Mouse (Mus musculus) gastrocnemius, adult 18-20 months (tissue): ENCODE measurements around the gene Mbnl3. TPM values are rescaled to one million over a fixed set of nuclear protein-coding genes. Genes with fewer than 3 reads are reported as not detected.
A peak's percentile ranks its signal among the peaks of the same experiment; 100 is the strongest.

Experiments
- DNase-seq: peaks from one replicate; pipeline ENCODE4 v3.0.0; 2021; ENCODE audit warnings: low spot score
- long read RNA-seq, 2 experiments: library from polyadenylated mRNA; stranded (forward); transcript quantifications; one replicate each; pipeline ENCODE4 v2.0.0; 2021
- total RNA-seq, 2 experiments: library from RNA; stranded (reverse); gene quantifications; 2 replicates each; pipeline ENCODE4 v1.2.3; 2021

Mbnl3 gene
- under 1 TPM; 0.09 to 0.27 TPM for total RNA-seq
- long read RNA-seq, experiment 1 = 0 reads
- long read RNA-seq, experiment 2 = 0 reads

DNA sequence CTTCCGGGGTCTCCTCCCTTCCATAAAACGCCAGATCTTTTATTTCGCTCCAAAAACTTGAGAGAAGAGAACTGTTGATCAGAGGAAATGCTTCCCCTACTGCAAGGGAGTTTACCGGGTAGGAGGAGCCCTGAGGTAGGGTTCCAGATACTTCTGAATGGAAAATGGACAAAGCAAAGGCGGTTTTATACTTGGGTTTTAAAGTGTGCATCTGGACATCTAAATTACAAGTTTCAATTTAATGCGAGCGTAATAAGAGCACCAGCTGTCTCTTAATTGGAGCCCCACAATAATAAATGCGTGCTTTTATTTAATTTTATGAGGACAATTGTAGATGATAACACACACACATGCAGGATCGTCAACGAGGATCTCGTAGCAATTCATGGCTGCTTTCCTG lies at the start of gene Mbnl3:
Mbnl3 (minus strand) TSS at position 101 of the 400 bp plus-strand sequence.
- DNase-seq = no peak

DNA sequence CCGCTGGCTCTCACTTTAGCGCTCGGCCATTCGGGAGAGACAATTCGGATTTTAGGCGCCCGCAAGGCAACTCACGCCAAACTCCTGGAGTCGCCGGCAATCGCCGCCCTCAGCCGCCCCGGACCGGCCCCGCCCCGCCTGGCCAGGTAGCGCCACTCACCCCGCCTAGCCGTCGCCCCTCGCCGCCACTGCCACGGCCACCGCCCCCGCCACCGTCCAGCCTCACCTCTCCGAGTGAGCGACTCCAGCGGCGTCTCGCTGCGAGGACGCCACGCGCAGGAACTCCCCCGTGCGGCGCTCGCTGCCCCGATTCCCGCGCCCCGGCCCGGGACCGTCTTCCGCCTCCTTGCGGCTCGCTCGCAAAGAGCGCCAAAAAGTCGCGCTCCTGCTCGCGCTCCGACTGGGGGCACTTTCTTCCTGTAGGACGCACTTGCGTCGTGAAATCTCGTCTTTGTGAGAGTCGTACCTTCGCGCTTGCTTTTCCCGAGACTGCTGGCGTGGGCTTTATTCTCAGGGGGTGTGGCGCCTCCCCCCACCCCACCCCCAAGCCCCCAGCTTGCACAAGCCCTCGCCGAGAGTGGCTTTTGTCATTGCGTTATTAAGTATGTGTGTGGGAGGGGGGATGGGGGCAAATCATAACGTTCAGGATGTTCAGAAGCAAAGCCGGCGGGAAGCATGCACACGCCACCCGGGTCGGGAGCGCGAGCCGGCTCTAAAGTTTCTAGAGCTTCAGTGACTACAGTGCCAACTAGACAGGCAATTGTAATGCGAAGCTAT lies 596 bp downstream of the Mbnl3 start:
- peak; percentile 1 for DNase-seq

DNA sequence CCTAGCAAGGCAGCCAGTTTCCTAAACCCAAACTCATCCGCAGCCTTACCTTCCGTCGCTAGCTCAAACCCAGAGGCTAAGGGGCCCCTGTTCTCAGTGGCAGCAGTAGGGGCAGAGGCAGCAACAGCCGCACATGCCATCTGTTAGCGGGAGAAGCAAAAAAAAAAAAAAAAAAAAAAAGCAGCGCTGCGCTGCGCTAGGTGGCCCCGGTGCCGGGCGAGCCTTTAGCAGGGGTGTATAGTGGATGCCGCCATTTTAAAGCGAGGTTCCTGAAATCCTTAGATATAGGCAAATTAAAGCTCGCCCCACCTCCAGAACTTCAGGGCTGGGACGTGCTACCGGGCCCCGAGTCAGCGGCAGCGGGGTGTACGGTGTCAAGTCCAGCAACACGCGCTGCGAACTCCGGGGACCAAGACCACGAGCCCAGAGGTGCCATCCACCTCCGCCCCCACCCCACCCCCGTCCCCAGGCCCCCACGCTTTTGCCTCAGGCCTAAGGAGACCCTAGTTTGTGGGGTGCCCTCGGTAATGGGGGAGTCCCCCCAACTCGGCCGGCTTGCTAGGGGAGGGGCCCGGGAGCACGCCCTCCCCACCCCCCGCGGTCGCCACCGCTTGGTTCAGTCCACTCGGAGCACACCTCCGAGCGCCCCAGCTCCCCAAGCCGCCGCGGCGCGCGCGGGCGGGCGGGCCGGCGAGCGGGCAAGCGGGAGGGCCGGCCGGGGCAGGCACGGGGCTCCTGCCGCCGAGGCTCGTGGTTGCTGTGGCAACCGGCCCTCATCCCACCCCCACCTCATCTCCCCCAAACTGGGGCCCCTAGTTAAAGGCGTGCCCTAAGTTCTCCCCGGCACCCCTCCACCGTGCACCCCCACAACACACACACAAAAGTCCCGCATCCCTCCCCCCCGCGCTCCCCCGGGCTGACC lies 1.4 kb downstream of the Mbnl3 start:
- peak; percentile 1 for DNase-seq

DNA sequence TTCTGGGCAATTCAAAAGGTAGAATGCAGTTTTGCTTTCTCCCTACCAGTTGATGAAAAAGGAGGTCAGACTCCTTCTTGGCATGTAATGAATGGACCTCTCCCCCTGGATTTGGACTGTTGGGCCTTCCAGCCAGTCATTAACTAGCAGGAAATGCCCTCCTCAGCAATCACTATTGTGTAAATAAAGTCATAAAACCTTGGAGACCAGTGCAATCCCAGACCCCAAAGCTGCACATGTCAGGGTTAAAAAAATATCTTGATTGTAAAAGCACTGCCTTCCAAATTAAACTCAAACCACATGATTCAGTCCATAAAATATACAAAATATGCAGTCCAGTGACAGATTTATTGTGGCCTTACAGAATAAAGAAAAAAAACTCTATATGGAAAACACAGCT lies 9.3 kb downstream of the Mbnl3 start:
- DNase-seq = no peak

DNA sequence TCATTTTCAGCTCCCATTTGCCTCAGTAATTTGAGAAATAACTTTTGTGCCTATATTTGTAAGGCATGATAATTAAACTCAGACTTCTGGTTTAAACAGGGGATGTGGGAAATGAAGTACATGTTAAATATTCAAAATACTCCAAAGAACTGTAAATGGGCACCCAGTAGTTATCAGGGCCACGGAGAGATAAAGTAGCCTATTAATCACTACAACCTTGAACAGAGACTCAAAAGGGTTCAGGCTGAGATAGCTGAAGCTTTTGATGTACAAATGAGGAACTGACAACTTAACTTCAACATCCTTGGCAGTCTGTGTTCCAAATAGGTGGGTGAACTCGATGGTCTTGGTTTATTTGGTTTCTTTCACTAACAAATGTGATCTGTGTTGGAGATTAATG lies 34.4 kb downstream of the Mbnl3 start:
- no peak for DNase-seq

DNA sequence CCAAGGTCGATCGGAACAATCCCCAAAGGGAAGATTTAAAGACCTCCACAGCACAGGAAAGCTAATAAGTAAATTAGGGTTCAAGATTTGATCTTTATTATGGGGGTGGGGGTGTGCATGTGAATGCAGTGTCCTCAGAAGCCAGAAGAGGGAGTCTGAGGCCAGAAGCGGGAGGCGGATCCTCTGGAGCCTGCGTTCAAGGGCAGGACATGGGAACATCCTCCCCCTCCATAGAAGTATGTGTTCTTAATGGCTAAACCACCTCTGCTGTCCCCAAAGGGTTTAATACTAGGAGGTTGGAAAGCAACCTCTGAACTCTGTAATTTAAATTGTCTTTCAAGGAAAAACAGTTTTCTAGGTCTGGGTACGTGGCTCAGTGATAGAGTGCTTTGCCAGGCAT lies 34.9 kb downstream of the Mbnl3 start:
- DNase-seq = no peak

DNA sequence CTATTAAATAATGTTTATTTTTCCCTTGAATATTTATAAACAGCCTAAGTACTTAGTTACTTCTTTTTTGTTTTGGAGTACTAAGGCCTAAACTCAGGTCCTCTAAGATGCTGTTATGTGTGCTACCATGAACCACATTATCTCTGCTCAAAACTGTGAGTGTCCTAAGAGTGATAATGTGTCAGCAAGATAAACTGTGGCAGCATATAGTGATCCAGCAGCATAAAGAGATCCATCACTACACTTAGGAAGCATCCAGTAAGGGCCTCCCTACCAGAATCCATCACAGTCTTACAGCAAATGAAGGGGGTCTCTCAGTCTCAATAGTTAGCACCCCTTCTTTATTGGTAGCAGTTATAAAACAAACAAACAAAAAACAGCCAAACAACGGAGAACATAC lies 35.9 kb downstream of the Mbnl3 start:
- DNase-seq = no peak

DNA sequence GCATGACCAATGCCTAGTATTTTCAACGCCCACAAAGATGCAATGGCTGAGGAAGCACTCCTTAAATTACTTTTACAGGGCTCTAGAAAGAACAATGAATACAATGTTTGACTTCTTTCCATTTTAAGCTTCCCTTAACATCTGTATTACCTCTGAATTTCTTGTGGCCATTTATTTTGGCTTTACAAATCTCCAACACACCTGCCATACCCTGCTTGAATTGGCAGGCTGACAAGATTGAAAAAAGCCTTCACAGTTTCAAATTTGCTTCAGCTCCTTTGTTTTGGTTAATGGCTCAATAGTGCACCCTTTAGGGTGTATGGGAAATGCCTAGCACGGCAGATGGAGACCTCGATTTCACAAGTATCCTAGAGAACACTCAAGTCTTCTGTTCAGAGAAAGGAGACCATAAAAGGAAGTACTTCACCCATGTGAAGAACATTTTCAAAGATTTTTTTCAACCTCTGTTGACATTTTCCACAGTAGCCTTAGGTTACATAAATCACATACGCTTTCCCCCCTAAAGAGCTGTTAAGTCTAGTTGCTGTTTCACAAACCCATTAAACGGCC lies 36.8 kb downstream of the Mbnl3 start:
- DNase-seq = no peak

DNA sequence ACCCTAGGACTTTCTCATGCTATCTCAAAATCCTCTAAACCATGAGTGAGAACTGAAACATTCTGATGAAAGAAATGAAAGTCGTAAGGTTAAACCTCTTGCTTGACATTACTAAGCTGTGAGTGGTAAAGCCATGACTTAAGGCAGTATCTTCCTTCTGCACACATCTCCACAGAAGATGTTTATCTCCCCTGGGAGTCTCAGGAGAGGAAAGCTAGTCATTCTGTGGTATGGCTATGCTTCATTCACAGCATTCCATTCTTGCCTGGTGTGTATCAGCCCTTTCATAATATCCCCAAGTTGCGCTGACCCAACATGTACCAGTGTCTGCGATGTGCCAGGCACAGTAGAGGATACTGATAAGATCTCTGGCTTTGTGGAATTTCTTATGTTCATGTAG lies 38.4 kb downstream of the Mbnl3 start:
- DNase-seq = no peak

DNA sequence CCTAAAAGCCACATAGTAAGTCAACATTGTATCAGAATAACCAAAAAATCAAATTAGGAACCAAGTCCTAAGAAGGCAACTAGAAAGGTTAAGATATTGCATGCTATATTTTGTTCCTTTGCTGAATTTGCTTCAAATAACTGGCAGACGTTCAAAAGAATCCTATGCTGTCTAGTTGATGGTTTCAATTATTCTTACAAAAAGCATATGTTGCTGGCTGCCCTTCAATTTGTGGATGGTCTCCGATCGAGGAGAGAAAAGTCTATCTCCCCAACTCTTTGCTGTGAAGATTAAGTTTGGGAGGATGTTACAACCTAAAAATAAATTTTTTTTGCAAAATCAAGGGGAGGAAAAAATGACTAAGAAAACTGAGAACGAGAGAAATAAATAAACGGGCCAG lies 41.6 kb downstream of the Mbnl3 start:
- no peak for DNase-seq

DNA sequence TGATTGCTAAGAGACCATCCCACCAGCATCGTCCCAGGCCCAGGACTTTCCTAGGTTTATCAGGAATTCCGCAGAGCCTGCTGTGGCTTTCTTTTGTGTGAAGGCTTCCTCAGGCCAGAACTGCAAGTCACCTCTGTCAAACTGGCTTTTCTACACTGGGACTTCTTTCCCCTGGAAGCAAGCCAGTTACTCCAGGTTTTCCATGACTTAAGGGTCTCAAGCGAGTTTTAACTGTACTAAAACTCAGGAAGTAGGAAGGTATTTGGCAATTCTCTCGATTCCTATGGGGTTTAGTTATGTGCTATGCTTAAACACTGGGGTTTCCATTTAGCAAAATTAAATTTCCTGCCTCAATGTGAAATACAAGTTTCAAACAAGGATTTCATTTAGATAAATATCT lies 57.9 kb downstream of the Mbnl3 start:
- DNase-seq = no peak

DNA sequence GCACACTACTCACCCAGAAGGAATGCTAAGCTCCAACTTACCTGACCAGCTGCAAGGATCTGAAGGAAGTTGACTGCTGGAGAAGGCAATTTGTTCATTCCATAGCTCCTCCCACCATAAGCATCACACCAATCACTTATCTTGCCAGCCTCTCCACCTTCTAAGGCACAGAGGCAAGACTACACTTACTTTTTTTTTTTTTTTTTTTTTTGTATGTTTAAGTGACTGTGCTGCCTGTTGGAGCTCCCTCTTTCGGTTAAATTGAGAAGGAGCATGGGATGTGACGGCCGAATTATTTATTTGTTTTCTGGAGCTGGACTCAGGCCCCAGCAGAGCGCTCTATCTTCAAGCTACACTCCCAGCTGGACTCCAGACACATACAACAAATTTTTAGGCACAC lies 60.0 kb downstream of the Mbnl3 start:
- peak; percentile 4 for DNase-seq

DNA sequence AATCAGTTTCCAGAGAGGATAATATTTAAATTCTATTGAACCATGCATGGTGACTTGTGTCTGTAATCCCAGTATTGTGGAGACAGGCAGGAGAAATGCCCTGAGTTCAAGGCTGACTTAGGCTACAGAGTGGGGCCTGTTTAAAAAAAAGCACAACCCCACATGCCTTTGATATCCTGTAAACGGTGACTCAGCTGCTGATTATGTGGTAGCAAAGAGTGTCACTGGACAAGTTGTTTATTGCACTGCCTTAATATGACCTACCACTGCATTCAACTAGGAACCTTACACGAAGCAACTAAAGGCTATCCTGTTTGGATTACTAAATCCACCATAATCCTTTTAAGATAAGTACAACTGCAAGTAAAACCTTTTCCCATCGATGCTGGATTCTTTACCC lies 66.3 kb downstream of the Mbnl3 start:
- DNase-seq = no peak

DNA sequence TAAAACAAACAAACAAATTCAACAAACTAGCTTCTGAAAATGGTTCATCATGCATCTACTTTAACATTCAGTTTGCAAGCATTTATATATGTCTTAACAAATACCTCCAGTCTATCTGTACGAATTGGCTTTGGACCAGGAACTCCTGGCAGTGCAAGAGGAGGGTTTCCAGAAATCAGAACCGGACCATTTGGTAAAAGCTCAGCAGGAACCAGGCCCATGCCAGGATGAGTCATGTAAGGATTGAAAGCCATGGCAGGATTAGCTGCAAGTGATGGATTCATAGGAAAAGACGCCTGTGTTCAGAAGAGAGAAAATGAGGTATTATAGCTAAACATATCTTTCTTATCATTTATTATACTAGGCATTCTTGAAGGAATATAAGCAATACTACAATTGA lies 75.0 kb downstream of the Mbnl3 start:
- DNase-seq = no peak

DNA sequence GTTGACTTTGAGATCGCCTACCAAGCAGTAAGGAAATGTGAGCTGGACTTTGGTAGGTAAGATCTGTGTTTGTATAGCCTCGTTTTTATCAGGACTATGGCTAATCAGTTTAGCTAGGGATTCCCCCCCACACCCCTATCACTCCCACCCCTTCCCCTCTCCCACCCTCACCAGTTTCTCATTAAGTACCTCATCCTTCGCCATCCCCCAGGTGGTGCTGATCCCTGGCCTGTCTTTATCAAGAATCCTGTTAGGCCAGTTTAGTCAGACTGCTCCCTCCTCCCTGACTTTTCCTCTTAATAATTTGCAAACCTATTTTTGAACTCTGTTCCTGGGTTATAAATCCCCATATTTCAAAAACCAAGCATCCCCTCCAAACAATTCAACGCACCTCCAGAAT lies 103.6 kb downstream of the Mbnl3 start:
- DNase-seq = no peak

DNA sequence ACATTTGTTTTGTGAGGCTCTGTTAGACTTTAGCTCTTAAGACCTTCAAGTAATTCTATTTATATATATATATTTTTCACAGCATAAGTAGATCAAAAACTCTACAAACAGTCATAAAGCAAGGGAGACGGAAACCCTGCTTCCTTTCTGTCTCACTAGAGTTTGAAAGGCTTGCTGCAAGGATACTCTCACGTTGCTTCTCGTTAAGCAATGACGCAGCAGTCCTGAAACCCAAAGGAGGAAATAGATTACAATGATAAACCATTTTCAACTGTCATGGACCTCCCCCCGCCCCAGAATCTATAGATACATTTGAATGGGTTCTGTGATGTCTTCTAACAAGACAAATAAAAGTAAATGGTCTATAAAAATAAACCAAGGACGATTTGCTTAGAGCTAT lies 121.4 kb downstream of the Mbnl3 start:
- DNase-seq = no peak

DNA sequence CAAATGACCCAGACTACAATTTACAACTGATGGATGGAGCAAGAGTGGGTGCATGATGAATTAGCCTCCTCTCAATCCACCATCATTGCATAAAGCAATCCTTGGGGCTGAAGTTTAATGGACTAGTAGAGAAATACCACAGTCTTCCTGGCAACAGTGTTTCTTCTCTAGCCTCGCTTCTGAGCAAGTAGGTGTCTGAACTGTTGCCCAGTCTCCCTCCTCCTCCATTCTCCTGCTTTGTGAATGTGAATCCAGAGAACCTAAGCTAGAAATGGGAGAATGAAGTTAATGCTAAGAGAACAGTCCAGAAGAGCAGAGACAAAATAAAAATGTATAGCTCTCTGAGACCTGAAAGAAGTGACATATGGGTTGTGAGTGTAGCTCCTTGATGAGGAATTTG lies 122.1 kb downstream of the Mbnl3 start:
- DNase-seq = no peak

DNA sequence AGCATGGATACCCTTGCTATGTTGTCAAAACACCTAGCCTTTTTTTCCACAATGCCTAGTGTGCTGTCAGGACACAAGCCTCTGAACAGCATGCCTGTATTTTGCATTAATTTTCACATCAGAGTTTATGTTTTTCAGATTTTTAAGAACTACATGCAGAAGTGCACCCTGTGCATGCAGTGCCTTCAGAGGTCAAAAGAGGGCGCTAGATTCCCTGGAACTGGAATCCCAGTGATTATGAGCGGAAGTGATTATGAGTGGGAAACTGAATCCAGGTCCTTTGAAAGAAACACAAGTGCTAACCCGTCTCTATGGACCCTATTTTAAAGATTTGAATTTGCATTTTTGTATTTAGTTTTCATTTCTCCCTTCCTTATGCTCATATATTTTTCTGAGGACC lies 129.6 kb downstream of the Mbnl3 start:
- DNase-seq = no peak
